Mouse (Mus musculus) CH12.LX (cell line): Measurements from ENCODE around the gene Nexmif.

Source experiments
- CHD2 ChIP-seq: IDR thresholded peaks from 2 replicates; pipeline ENCODE4 v1.6.1; 2011; ENCODE audit warnings: low read length, improper control_type of control experiment
- CTCF ChIP-seq, 2 experiments: IDR thresholded peaks in 1 of 2; conservative IDR thresholded peaks in 1 of 2; 2 replicates each; pipeline ENCODE4 v1.5.1; 2011 to 2012; ENCODE audit warnings: low read depth in 2 of 2, low read length in 2 of 2, improper control_type of control experiment in 1 of 2, inconsistent platforms in 1 of 2, mild to moderate bottlenecking in 1 of 2, moderate library complexity in 1 of 2
- POLR2A ChIP-seq: IDR thresholded peaks from 2 replicates; pipeline ENCODE4 v1.6.1; 2011; ENCODE audit warnings: low read depth, mild to moderate bottlenecking, improper control_type of control experiment, low read length
- TCF12 ChIP-seq: IDR thresholded peaks from 2 replicates; pipeline ENCODE4 v1.6.1; 2014; ENCODE audit warnings: low read depth, mild to moderate bottlenecking, inconsistent platforms, low read length, improper control_type of control experiment

DNA sequence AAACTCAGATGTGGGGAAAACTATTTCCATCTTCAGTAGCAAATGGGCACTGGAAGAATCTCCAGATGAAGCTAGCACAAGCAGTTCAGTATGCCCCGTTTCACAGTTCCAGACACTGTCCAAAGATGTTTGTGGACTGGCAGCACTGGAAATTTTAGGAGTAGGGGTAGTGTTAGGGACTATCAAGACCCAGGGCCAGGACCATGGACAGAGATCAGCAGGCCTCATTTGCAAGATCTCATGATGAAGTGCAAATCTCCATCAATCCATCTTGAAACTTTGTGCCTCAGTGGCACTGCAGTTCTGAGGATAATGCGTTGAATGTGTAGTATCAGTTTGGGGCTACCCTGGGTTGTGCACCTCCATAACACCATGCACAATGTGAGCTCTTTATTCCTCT lies 7.7 kb upstream of the Nexmif start:
- no peak for TF ChIP-seq CTCF (conservative IDR thresholded peaks at IDR 0.05 in 1 of 2, IDR thresholded peaks at IDR 0.05 in 1 of 2; ENCODE audit: low read depth in 2 of 2, low read length in 2 of 2)
- no peak for TF ChIP-seq CHD2
- TF ChIP-seq POLR2A: no peak
- TF ChIP-seq TCF12: no peak
